In the genomic region with DNA sequence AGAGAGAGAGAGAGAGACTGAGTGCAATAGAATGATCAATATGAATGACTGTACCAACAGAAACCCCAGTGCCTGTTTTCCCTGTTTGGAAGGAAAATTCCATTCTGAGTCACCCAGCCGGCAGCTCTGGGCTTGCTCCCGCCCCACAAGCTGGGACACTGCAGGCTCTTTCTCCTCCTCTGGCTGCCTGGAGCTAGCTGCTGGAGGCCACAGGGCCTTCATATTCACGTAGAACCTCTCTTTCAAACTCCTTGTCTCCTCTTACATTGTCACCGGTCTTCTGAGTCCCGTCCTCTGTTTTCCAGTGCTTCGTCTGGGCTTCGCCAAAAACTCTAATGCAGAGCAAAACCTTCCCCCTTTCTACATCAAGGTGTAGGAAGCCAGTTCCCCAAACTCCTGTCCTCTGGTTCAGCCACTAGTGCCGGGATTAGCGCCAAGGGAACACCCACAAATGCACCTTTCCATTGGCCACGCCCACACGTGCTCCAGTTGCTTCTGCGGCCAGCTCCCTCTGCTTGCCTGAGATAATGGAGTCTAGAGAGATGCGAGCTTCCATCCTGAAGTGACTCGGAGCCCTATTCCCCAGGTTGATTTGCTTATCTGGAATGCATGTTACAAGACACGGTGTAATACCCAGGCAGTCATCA, we compare ENCODE assay signal across 9 mouse cellular contexts.
DNase-seq lines count a peak whose midpoint lies in the region; ATAC-seq lines count a peak whose summit lies in the region.
"Had no signal": no experiment of that assay in that cellular context is flagged by ENCODE, and none has a peak within 500 bp of the region (broad histone marks: within the 10 kb centered on the region; RNA-seq: fewer than 3 reads in every experiment).

No protein-coding gene starts in this region.

- no peaks in the 10 kb centered on the region for H3K9me3 ChIP-seq in heart, embryonic 12.5 days (replicated peaks)
- no peaks in the 10 kb centered on the region for H3K9me3 ChIP-seq in forebrain, embryonic 13.5 days (replicated peaks)
- H3K9me3 ChIP-seq: liver, embryonic 13.5 days had no signal

- no peaks in the 10 kb centered on the region for H3K27me3 ChIP-seq in heart, embryonic 12.5 days (replicated peaks)
- H3K27me3 ChIP-seq in forebrain, embryonic 13.5 days: no peaks in the 10 kb centered on the region
- H3K27me3 ChIP-seq: liver, embryonic 13.5 days had no signal

- H3K9ac ChIP-seq in heart, embryonic 12.5 days: peak overlapping the region; percentile 3; the same call in 1 of the 2 replicates
- no peak overlapping the region for H3K9ac ChIP-seq in forebrain, embryonic 13.5 days
- H3K9ac ChIP-seq: liver, embryonic 13.5 days had no signal

- H3K27ac ChIP-seq in heart, embryonic 12.5 days (ENCODE audit: poor library complexity, severe bottlenecking): no peak overlapping the region
- peak overlapping the region; percentile 31; the same call in 1 of the 2 replicates for H3K27ac ChIP-seq in forebrain, embryonic 13.5 days
- H3K27ac ChIP-seq: liver, embryonic 13.5 days had no signal

- intact Hi-C loops in heart, postnatal 10 days (cut with DNase I): no loop called here

- peak; percentile 33; the same call in 1 of the 2 replicates for ATAC-seq in heart, embryonic 12.5 days (ENCODE audit: insufficient number of reproducible peaks, low FRiP score)
- ATAC-seq in forebrain, embryonic 13.5 days: 0 out of 2 replicates have a peak, but pooled peaks have one; percentile 31

- H3K36me3 ChIP-seq in heart, embryonic 12.5 days: no peaks in the 10 kb centered on the region
- H3K36me3 ChIP-seq in forebrain, embryonic 13.5 days (ENCODE audit: poor library complexity, severe bottlenecking): no peaks in the 10 kb centered on the region
- H3K36me3 ChIP-seq: liver, embryonic 13.5 days had no signal

- WGBS in heart, embryonic 12.5 days: 9% methylated on average over 15 of the region's 15 CpGs
- 16% methylated on average over 15 of the region's 15 CpGs for WGBS in forebrain, embryonic 13.5 days

- peaks cover 14% of the 10 kb centered on the region for H3K4me1 ChIP-seq in heart, embryonic 12.5 days (replicated peaks)
- H3K4me1 ChIP-seq in forebrain, embryonic 13.5 days: peaks cover 24% of the 10 kb centered on the region

- DNase-seq in heart, postnatal 10 days: no peak
- DNase-seq in 3134 (ENCODE audit: extremely low read depth, insufficient read length, low spot score) (peak; percentile 55), ZHBTc4 (ENCODE audit: low read depth, low spot score) (peak; percentile 68)
- peak; percentile 46 to 65 for DNase-seq in layer of hippocampus, postnatal 36 days
- DNase-seq in skeletal muscle tissue, adult 2 months (ENCODE audit: low read depth, low spot score): peak; percentile 1
- DNase-seq in spleen, postnatal 14 days (ENCODE audit: low spot score in 2 of 2): no peak
- DNase-seq: liver, embryonic 13.5 days had no signal

- peak overlapping the region; percentile 40 for H3K4me2 ChIP-seq in heart, embryonic 12.5 days
- H3K4me2 ChIP-seq in forebrain, embryonic 13.5 days: peak overlapping the region; percentile 31
- H3K4me2 ChIP-seq: liver, embryonic 13.5 days had no signal

- peak overlapping the region; percentile 13; the same call in 1 of the 2 replicates for H3K4me3 ChIP-seq in heart, embryonic 12.5 days
- H3K4me3 ChIP-seq in forebrain, embryonic 13.5 days: no peak overlapping the region
- H3K4me3 ChIP-seq: liver, embryonic 13.5 days had no signal

Comparison
In these comparisons a context has a peak if more than half of its experiments do, and no peak if none do; other contexts are left out.
1. DNase-seq: peak in 3134 (single experiment), ZHBTc4 (single experiment), layer of hippocampus, postnatal 36 days (2 of 2) and skeletal muscle tissue, adult 2 months (single experiment); none in heart, postnatal 10 days (0 of 2) and spleen, postnatal 14 days (0 of 2).